In the genomic region with DNA sequence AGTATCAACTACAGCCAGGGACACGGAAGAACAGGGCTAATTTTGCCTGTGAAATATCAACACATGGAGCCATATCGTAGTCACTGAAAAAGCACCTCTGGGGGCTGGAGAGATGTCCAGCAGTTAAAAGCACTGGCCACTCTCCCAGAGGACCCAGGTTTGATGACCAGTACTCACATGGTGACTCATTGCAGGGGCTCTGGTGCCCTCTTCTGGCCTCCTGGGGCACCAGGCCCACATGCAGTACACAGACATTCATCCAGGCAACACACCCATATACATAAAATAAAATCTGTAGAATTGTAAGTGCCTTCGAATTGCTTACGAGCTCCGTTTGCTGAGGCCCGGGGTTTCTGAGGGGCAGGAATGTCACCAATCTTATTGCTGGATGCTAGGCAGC, we compare ENCODE assay signal across 16 mouse cellular contexts. TPM values are rescaled to one million over a fixed set of nuclear protein-coding genes. Genes with fewer than 3 reads are reported as not detected.
DNase-seq lines count a peak whose midpoint lies in the region; ATAC-seq and TF ChIP-seq lines count a peak whose summit lies in the region.
"Had no signal": no experiment of that assay in that cellular context is flagged by ENCODE, and none has a peak within 500 bp of the region (broad histone marks: within the 10 kb centered on the region; RNA-seq: fewer than 3 reads in every experiment).

No protein-coding gene starts in this region.

- no peaks in the 10 kb centered on the region for H3K27me3 ChIP-seq in kidney, embryonic 14.5 days (ENCODE audit: control insufficient read depth, insufficient read depth, low read length)
- H3K27me3 ChIP-seq in neural tube, embryonic 11.5 days (ENCODE audit: control insufficient read depth, insufficient read depth, low read length): no peaks in the 10 kb centered on the region
- no peaks in the 10 kb centered on the region for H3K27me3 ChIP-seq in neural tube, embryonic 15.5 days (replicated peaks)
- H3K27me3 ChIP-seq: hindbrain, embryonic 13.5 days; Patski had no signal

- no peaks in the 10 kb centered on the region for H3K9me3 ChIP-seq in kidney, embryonic 14.5 days (ENCODE audit: control insufficient read depth, low read length)
- no peaks in the 10 kb centered on the region for H3K9me3 ChIP-seq in neural tube, embryonic 11.5 days (ENCODE audit: control insufficient read depth, low read length)
- no peaks in the 10 kb centered on the region for H3K9me3 ChIP-seq in neural tube, embryonic 15.5 days (replicated peaks)
- H3K9me3 ChIP-seq: hindbrain, embryonic 13.5 days; liver, embryonic 15.5 days; midbrain, embryonic 12.5 days had no signal

- peak; percentile 26; the same call in 1 of the 2 replicates for TF ChIP-seq CTCF in bone marrow, adult 2 months (IDR thresholded peaks at IDR 0.05; ENCODE audit: control insufficient read depth, insufficient read depth, low read length)

- ATAC-seq in kidney, embryonic 14.5 days (ENCODE audit: low FRiP score, low TSS enrichment): no peak
- no peak for ATAC-seq in neural tube, embryonic 11.5 days (ENCODE audit: insufficient read depth, low FRiP score, low TSS enrichment)
- no peak for ATAC-seq in neural tube, embryonic 15.5 days (ENCODE audit: low FRiP score)
- ATAC-seq: forebrain, embryonic 16.5 days; Patski had no signal

- no peak overlapping the region for H3K27ac ChIP-seq in kidney, embryonic 14.5 days (ENCODE audit: low read depth, low read length)
- no peak overlapping the region for H3K27ac ChIP-seq in neural tube, embryonic 11.5 days (ENCODE audit: low read depth, low read length)
- no peak overlapping the region for H3K27ac ChIP-seq in neural tube, embryonic 15.5 days (replicated peaks)
- H3K27ac ChIP-seq in bone marrow, adult 2 months (ENCODE audit: control insufficient read depth, insufficient read depth, low read depth, low read length, poor library complexity): no peak overlapping the region
- H3K27ac ChIP-seq: hindbrain, embryonic 13.5 days; liver, embryonic 15.5 days; midbrain, embryonic 12.5 days had no signal

- 85% methylated on average over 6 of the region's 6 CpGs for WGBS in kidney, embryonic 14.5 days
- WGBS in neural tube, embryonic 11.5 days: 91% methylated on average over 6 of the region's 6 CpGs
- 84% methylated on average over 6 of the region's 6 CpGs for WGBS in neural tube, embryonic 15.5 days
- 84% methylated on average over 6 of the region's 6 CpGs for WGBS in bone marrow, adult 2 months

- H3K4me2 ChIP-seq in kidney, embryonic 14.5 days (replicated peaks; ENCODE audit: low read depth, low read length): no peak overlapping the region
- H3K4me2 ChIP-seq in neural tube, embryonic 11.5 days (ENCODE audit: low read depth): no peak overlapping the region
- no peak overlapping the region for H3K4me2 ChIP-seq in neural tube, embryonic 15.5 days
- H3K4me2 ChIP-seq: hindbrain, embryonic 13.5 days; liver, embryonic 15.5 days; midbrain, embryonic 12.5 days had no signal

- no peak overlapping the region for H3K9ac ChIP-seq in kidney, embryonic 14.5 days (ENCODE audit: low read depth, low read length)
- H3K9ac ChIP-seq in neural tube, embryonic 11.5 days (ENCODE audit: low read length): no peak overlapping the region
- H3K9ac ChIP-seq in neural tube, embryonic 15.5 days (replicated peaks): no peak overlapping the region
- H3K9ac ChIP-seq: liver, embryonic 15.5 days; midbrain, embryonic 12.5 days had no signal

- H3K4me3 ChIP-seq in kidney, embryonic 14.5 days (ENCODE audit: low read length): no peak overlapping the region
- H3K4me3 ChIP-seq in neural tube, embryonic 11.5 days (ENCODE audit: low read depth, low read length): no peak overlapping the region
- H3K4me3 ChIP-seq in neural tube, embryonic 15.5 days (replicated peaks): no peak overlapping the region
- no peak overlapping the region for H3K4me3 ChIP-seq in bone marrow, adult 2 months (replicated peaks; ENCODE audit: control insufficient read depth, low read depth, low read length)
- H3K4me3 ChIP-seq: hindbrain, embryonic 13.5 days; liver, embryonic 15.5 days; midbrain, embryonic 12.5 days had no signal

- no peak for TF ChIP-seq POLR2A in bone marrow, adult 2 months (IDR thresholded peaks at IDR 0.05; ENCODE audit: borderline replicate concordance, control insufficient read depth, low read depth, low read length)

- H3K4me1 ChIP-seq in kidney, embryonic 14.5 days (ENCODE audit: control insufficient read depth, insufficient read depth, low read length): peaks cover 17% of the 10 kb centered on the region
- peaks cover 6% of the 10 kb centered on the region; the same call in 1 of the 2 replicates for H3K4me1 ChIP-seq in neural tube, embryonic 11.5 days (ENCODE audit: control insufficient read depth, insufficient read depth, low read length)
- H3K4me1 ChIP-seq in neural tube, embryonic 15.5 days: peaks cover 17% of the 10 kb centered on the region
- H3K4me1 ChIP-seq in bone marrow, adult 2 months (ENCODE audit: control insufficient read depth, insufficient read depth, low read length): no peaks in the 10 kb centered on the region
- H3K4me1 ChIP-seq: liver, embryonic 15.5 days had no signal

- DNase-seq in kidney, adult 18-20 months: peak; percentile 52
- DNase-seq in neural tube, embryonic 11.5 days (ENCODE audit: low spot score): peak; percentile 13
- DNase-seq in retina, embryonic 14.5 days (ENCODE audit: low spot score): peak; percentile 53
- DNase-seq in frontal cortex, adult 2 months (ENCODE audit: extremely low spot score in 1 of 2, low spot score in 1 of 2): no peak
- DNase-seq in cerebellum, postnatal 36 days: no peak
- DNase-seq: adrenal gland, postnatal 10 days; layer of hippocampus, postnatal 36 days; thymus, postnatal 14 days had no signal

- peaks cover 4% of the 10 kb centered on the region; the same call in 1 of the 2 replicates for H3K36me3 ChIP-seq in kidney, embryonic 14.5 days (ENCODE audit: control insufficient read depth, insufficient read depth, low read length)
- H3K36me3 ChIP-seq in neural tube, embryonic 11.5 days (ENCODE audit: control insufficient read depth, insufficient read depth, low read length): no peaks in the 10 kb centered on the region
- H3K36me3 ChIP-seq in neural tube, embryonic 15.5 days: peaks cover 7% of the 10 kb centered on the region
- H3K36me3 ChIP-seq: liver, embryonic 15.5 days; midbrain, embryonic 12.5 days had no signal

RNA-seq across cellular contexts. Expression of a gene that starts 10.3 kb away (rescaled TPM):
- polyA plus RNA-seq in kidney, embryonic 14.5 days (2014; fragmentation: Nextera tagmentation; extraction: Ambion mirVana): 3.8 and 7.2 TPM in 2 replicates
- polyA plus RNA-seq in neural tube, embryonic 11.5 days (2014; fragmentation: Nextera tagmentation; extraction: Ambion mirVana): 4.1 and 4.2 TPM in 2 replicates
- polyA plus RNA-seq in neural tube, embryonic 15.5 days (2015; fragmentation: Nextera tagmentation; extraction: Ambion mirVana): 3.8 and 4.4 TPM in 2 replicates
- polyA plus RNA-seq in bone marrow, adult 2 months (2011; ENCODE audit: insufficient read depth, insufficient read length, low replicate concordance, missing spikeins): 0.70 and 0.92 TPM in 2 replicates
- polyA plus RNA-seq in frontal cortex, adult 2 months (2012; rRNA removed): 14.7 and 15.5 TPM in 2 replicates

RNA-seq across cellular contexts. Expression of a gene that starts 44.7 kb away (rescaled TPM):
- 7.0 and 10.0 TPM in 2 replicates for polyA plus RNA-seq in kidney, embryonic 14.5 days (2014; fragmentation: Nextera tagmentation; extraction: Ambion mirVana)
- 3.0 and 3.7 TPM in 2 replicates for polyA plus RNA-seq in neural tube, embryonic 11.5 days (2014; fragmentation: Nextera tagmentation; extraction: Ambion mirVana)
- 1.3 and 5.0 TPM in 2 replicates for polyA plus RNA-seq in neural tube, embryonic 15.5 days (2015; fragmentation: Nextera tagmentation; extraction: Ambion mirVana)
- polyA plus RNA-seq in bone marrow, adult 2 months (2011; ENCODE audit: insufficient read depth, insufficient read length, low replicate concordance, missing spikeins): 0.63 and 3.7 TPM in 2 replicates
- 1.9 and 2.1 TPM in 2 replicates for polyA plus RNA-seq in frontal cortex, adult 2 months (2012; rRNA removed)

RNA-seq across cellular contexts. Expression of a gene that starts 55.3 kb away (rescaled TPM):
- 0.06 and 0.43 TPM in 2 replicates for polyA plus RNA-seq in kidney, embryonic 14.5 days (2014; fragmentation: Nextera tagmentation; extraction: Ambion mirVana)
- 0.70 and 0.78 TPM in 2 replicates for polyA plus RNA-seq in neural tube, embryonic 11.5 days (2014; fragmentation: Nextera tagmentation; extraction: Ambion mirVana)
- polyA plus RNA-seq in neural tube, embryonic 15.5 days (2015; fragmentation: Nextera tagmentation; extraction: Ambion mirVana): 9.2 and 12.5 TPM in 2 replicates
- polyA plus RNA-seq in bone marrow, adult 2 months (2011; ENCODE audit: insufficient read depth, insufficient read length, low replicate concordance, missing spikeins): 1.1 TPM in 1 of 2 replicates, not detected in the other
- polyA plus RNA-seq in frontal cortex, adult 2 months (2012; rRNA removed): 95.3 and 104 TPM in 2 replicates
- polyA plus RNA-seq: Patski had no signal

Comparison
In these comparisons a context has a peak if more than half of its experiments do, and no peak if none do; other contexts are left out.
1. DNase-seq: peak in kidney, adult 18-20 months (single experiment), neural tube, embryonic 11.5 days (single experiment) and retina, embryonic 14.5 days (single experiment); none in frontal cortex, adult 2 months (0 of 2) and cerebellum, postnatal 36 days (0 of 2).